Mouse (Mus musculus): Measurements from ENCODE around the gene Dolk. TPM values are rescaled to one million over a fixed set of nuclear protein-coding genes. Genes with fewer than 3 reads are reported as not detected.
A peak's percentile ranks its signal among the peaks of the same experiment; 100 is the strongest.

Dolk gene
- total RNA-seq, 2 experiments from 2014 or later = 25.9 to 28.6 TPM

DNA sequence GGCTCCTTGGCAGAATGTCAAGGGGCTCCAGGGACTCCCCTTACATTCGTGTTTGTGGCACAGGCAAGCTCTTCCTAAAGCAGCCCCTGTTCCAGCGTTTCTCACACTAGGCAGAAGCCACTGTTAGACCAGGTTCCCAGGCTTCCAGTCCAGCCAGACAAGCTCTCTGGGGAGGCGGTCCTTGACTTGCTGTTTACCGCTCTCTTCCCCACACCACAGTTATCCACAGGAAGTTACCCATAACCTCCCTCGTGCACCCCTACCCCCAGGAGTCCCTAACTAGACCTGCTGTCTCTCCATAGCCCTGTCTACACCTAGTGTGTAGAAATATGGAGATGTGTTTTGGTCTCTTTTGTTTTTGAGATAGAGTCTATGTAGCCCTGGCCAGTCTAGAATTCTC lies 32.3 kb downstream of the Dolk start:
- intact Hi-C loops (cut with DNase I) = no loop called here
- DNase-seq = peak in 1 of 2 experiments; percentile 22

DNA sequence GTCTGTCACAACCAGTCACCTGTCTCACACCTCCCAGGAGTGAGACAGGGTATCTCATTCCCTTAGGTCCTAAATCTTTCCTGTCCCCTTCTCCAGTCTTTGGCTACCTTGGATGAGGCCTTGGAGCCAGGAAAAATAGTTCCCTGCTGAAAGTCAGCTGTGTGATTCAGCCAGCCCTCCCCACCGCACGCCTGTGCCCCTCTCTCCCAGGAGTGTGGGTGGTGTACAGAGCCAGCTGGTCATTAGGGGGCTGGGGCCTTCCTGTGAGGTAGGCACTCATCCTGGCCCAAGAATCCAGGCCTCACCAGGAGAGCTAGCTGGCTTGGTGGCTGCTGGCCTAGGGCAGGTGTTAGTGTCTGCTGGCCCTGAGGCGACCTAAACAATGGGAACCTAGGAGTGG lies 33.6 kb downstream of the Dolk start:
- intact Hi-C loops (cut with DNase I) = no loop called here
- DNase-seq = peak in 1 of 2 experiments; percentile 4

DNA sequence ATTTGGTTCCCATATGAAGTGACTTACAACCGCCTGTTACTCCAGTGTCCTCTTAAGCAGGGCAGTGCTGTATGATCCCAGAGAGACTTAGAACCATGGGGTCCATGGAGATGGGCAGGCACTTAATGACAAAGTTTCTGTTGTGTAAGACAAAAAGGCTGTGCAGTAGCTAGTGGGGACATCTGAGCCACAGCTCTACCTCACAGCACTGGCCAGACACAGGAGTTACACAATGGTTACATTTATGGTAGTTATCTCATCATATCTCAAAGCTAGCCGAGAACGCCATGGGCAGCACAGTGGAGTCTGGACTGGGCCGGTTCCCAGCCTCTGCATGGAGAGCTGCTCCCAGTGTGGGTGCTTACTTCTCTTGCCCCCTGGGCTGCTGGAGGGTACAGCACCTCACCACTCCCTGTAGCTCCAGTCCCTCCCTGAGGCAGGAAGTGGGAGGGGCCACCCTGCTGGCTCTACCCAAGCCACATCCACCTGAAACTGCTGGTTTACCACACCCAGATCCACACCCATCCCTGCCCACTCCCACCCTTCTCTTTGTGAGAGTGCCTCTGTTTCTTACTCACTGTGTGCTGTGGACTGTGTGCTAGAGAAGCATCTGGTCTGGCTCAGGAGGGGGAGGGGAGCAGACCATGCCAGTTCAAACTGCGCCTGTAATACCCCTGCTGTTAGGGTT lies 34.6 kb downstream of the Dolk start:
- DNase-seq = peak in 1 of 2 experiments; percentile 45
- intact Hi-C loops (cut with DNase I) = no loop called here

DNA sequence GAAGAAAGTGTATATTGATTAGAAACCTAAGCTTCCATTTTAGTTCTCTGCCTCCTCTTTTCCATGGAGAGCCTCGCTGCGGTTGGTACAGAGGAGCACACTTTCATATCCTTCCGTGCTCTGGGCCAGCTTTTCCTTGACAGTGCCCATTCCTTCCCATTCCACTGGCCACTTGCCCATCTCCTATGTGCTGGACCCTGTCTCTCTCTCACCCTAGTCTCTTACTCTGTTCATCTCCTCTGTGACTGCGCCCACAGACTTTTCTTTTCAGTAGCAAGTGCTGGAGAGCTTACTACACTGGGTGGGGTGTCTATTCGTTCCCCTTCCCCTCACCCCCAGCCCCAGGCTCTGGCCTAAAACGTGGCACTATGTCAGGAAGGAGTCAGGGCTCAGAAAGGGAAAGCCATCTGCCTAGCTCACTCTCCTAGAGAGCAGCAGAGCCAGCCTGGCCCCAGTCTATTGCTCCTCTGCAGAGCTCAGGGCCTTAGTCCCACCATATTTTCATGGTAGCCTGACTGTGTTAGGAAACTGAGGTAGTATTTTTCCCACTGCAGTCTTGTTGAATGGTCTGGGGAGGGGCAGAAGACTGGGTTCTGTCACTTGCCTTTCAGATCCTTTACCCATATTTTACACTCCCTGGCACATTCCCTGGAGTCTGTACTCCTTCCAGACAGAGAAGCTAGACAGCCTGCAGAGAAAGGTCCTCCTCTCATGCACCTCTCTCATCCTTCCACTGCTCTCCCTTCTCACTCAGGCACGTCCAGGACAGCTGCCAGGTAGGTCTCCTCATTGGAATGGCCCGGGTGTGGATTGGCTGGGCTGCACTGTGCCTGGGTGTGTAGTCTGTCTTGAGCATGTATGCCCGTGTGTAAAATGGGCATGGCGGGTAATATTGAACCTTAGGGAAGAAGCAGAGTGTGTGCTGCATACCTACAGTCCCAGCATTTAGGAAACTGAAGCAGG lies 35.7 kb downstream of the Dolk start:
- intact Hi-C loops (cut with DNase I) = no loop called here
- peak in 1 of 2 experiments; percentile 19 for DNase-seq

DNA sequence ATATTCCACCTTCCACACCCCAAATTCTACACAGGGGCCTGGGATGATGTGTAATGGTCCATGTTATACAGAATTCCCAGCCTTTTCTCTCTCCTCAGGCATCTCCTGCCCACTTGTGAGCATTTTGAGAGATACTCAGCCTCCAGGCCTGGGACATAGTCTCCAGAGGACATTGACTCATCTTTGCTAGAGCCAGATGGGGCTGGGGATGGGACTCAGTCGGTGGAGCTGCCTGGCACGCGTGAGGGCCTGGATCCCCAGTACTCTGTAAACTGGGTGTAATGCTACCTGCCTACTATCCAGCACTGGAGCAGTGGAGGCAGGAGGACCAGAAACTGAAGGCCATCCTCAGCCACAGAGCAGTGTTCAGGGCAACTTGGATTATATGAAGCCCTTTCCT lies 37.0 kb downstream of the Dolk start:
- intact Hi-C loops (cut with DNase I) = no loop called here
- DNase-seq = no peak

DNA sequence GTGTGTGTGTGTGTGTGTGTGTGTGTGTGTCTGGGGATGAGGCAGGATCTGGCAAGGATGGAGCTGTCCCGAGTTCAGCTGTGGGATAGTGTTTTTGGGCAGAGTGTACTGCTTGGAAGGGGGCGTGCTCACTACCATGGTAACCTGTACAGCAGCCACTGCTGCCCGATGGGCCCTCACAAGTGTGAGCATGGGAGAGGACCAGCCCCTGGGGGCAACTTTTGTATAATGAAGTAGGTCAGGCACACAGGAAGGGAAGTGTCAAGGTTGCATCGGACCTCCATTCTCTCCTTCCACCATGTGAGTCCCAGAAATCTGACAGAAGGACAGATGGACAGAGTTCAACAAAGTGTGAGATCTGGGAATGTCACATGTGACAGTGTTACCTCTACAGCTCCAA lies 38.5 kb downstream of the Dolk start:
- intact Hi-C loops (cut with DNase I) = no loop called here
- peak in 1 of 2 experiments; percentile 11 for DNase-seq

DNA sequence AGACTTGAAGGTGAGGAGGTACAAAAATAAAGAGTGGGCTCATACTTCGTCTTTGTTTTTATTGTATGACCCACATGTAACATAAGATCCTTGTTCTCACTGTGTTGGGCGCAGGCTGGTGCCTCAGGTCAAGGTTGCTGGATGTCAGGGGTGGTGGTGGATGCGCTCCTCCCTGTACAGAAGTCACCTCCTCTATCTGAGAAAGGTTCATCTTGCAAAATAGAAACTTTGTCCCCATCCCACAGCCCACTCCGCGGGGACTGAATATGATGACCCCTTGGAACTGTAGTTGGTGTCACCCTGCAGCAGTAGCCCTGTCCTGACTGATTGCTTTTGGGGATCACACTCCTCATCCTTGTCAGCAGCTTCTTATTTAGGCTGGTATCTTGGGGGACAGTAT lies 39.1 kb downstream of the Dolk start:
- no peak for DNase-seq
- intact Hi-C loops (cut with DNase I) = no loop called here

DNA sequence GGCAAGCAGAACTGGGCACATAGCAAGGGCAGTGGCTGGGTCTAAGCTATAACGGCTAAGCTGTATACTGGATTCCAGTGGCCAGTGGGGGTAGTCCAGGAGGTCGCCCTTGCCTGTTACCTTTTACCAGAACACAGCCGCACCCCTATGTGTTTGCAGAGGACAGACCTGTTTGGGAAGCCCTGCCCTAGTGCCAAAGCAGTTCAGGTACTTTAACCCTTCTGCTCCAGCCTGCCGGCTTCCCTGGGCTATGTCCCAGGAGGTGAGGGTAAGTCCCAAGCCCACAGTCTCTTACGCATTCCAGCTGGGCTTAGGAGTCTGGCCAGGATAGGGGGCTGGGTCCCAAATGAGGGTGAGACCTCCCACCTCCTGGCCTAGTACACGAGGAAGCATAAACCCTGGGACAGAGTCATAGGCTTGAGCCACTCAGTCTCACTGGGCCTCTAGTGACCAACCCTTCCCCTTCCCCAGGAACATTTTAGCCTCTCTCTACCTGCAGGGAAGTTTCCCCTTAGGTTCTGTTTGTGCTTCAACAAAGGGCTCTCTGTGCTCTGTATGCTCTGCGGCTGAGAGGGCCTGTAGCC lies 41.4 kb downstream of the Dolk start:
- peak in 1 of 2 experiments; percentile 15 for DNase-seq
- intact Hi-C loops (cut with DNase I) = no loop called here

DNA sequence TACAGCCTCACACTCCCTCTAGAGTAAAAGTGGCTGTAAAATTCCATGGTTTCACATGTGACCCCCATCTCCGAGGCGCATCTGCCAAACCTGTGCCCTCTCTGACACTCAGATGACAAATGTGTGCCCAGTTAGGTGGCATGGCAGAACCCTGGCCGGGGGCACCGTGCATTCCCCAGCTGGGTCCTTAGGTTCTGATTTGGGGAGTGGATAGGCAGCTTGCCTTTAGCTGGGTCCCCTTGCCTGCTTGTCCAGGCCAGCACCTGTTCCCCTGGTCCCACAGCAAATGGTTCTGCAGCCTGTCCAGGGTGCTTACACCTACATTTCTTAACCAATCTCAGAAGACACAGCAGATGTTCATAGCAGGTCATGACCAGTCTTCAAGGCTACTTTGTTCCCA lies 42.7 kb downstream of the Dolk start:
- intact Hi-C loops (cut with DNase I) = no loop called here
- DNase-seq = peak in 1 of 2 experiments; percentile 6

DNA sequence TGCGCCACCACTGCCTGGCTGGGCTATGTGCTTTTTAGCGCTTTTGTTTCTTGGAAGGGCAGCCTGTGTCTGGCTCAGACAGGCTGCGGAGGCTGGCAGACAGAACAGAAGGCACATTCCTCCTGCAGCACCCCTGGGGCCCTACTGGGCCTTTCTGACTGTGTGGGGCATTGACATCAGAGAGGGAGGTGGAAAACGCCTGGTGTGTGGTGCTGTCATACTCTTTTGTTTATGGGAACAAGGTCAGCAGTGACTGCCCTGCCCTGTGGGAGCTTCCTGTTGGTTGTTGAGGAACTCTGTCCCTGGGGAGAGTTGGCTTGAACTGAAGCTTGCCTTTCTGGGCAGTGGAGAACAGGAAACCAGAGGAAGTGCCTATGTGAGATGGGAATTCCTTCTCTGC lies 43.6 kb downstream of the Dolk start:
- peak; percentile 84 to 85 for DNase-seq

DNA sequence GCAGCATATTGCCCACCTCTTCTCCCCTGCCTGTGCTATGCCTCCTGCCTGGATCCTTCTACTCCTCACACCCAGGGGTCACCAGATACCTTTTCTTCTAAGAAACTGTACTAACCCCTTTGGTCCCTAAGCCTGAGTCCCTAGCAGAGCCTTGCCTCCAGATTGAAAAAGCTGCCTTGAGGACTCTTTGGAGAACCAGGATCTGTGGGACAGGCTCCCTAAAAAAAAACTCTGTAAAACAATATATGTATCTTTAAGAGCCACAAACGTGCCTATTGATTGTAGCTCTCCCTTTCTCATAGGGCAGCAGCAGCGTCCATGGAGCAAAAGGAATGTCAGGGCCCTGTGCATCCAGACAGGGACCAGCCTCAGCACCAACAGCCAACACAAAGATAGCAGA lies 45.9 kb downstream of the Dolk start, which contains the start of gene Gm28035:
Gm28035 (plus strand) TSS at position 301 of the 400 bp plus-strand sequence.
- no peak for DNase-seq
- intact Hi-C loops (cut with DNase I) = no loop called here

More for the DNA sequence above, 43.6 kb downstream of the Dolk start:
- intact Hi-C loops (cut with DNase I) = loop anchor here (1.0 kb wide), 1 partner anchor 16 kb away; no protein-coding TSS in a partner anchor

DNA sequence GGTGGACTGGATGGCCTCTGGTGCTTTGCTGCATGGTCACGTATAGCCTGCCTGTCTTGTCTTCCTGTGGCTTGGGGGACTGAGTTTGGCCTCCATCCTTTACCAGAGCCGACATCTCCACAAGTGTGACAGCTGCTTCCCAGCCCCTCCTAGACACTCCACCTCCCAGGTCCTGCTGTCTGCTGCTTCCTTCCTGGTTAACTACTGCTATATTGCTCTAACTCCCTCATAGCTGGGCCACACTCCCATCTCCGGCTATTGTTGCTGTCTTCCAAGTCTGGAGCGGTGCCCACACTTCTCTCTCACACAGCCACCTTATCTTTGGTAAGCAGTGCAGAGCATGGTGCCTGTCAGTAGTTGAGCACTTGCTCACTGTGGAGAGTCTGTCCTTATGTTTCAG lies 46.4 kb downstream of the Dolk start:
- intact Hi-C loops (cut with DNase I) = loop anchor here (2.0 kb wide), 1 partner anchor 61 kb away; the partner anchor contains the start of gene Spout1
- DNase-seq = peak; percentile 82 to 85

DNA sequence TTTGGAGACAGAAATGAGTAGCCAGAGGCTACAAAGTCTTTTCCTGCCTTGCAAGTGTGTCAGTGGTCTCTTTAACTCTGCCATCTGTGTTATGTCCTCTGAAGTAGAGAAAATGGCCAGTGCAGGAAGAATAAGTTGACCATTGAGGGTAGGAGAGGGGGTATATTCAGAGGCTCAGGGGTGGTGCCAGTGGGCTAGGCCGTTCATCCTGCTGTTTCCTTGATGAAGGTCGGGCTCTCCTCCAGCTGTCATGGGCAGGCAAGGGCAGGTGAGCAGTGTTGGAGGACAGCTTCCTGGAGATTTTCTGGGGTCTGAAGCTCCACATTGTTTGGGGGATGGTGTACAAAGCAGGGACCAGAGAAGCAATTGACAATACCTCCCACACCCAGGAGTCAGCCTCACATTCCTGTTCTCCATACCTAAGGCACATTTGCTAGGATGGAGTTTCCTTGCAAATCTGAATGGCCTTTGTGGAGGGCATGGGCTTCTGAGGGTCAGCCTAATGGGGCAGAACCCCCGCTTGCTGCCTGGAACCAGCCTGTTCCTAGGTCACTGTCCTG lies 47.1 kb downstream of the Dolk start:
- DNase-seq = no peak
- intact Hi-C loops (cut with DNase I) = loop anchor here (1.0 to 2.0 kb wide), 2 partner anchors 27 to 60 kb away; partner anchors contain the start of genes Phyhd1 and Spout1

DNA sequence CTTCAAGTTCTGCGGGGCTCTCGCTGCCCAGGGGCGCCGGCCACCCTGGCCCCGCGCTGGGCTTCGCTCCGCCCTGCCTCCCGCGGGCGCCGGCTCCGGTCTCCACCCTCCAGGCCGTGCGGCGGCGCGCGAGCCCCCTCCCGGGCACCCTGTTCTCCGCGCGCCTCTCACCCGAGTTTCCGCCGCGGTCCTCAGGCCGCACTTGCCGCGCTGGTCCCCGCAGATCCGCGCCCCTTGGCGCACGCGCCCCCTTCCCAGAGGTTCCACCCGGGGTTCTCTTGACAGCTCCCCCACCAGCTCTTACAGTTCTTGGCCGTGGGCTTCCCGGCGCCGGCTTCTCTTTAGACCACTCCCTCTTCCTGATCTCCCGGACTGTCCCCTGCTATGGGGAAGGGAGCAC lies 48.3 kb downstream of the Dolk start:
- intact Hi-C loops (cut with DNase I) = loop anchor here (1.0 to 2.0 kb wide), 3 partner anchors 28 to 59 kb away; partner anchors contain the start of genes Kyat1, Phyhd1 and Spout1
- peak; percentile 80 to 83 for DNase-seq

DNA sequence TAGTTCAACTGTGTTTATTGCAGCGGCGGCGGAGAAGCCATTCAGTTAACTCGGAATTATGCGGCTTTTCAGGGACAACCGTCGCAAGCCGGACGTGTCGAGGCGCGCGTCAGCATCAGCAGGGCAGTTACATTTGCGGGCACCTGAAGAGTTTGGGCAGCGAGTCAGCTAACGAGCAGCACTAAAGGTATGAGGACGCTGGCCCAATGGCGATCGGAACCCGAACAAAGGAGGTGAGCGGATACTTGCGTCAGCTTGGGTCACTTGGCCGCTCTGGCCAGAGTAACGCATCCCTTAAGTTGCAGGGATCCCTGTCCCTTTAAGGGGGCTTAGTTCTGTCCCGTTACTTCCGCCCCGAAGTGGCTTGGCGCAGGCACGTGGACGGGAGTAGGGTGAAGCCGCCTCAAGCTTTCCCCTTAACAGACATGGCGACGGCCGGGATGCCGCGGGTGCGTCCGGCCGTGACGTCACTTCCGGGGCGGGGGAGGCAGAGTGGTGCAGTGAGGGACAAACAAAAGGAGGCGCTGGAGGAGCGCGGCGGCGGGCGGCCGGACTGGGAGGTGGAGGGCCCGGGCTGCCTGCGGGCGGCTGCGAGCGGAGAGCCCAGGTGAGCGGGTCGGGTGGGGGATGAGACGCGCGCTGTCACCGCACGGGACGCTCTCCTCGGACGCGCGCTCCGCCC lies 48.8 kb downstream of the Dolk start, which contains the start of gene Lrrc8a:
Lrrc8a (plus strand) TSS at position 517 of the 682 bp plus-strand sequence.
- peak; percentile 100 for DNase-seq
- intact Hi-C loops (cut with DNase I) = loop anchor here (1.0 kb wide), 1 partner anchor 32 kb away; the partner anchor contains the start of gene Kyat1

DNA sequence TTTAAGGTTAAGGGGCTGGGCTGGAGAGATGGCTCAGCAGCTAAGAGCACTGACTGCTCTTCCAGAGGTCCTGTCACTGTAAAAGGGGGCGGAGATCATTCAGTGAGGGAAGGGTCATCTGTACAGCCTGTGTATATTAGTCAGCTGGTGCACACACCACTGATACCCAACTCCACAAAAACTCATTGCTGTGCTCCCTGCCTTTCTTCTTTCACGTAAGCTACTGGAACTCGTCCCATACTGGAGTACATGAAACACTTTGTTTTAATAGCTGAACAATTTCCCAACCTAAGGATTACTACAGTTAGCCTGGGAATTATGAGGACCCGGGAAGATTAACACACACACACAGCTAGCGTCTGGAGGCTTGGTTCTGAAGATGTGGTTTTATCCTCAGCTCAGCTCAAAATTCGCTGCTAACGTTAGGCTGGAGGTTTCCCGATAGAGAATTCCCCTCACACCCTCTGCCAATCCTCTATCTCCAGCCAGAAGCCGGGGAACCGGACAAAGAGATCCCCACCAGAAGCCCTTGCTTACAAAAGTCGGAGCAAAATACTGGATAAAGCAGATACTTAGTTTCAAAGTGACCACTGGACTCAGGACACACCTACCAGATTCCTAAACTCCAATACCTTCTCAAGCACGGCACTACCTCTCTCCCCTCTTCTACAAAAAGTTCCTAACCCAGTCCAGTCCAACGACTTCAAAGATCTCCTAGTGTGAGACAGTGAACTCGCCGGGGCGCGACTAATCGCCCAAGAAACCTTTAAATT lies 49.5 kb downstream of the Dolk start:
- intact Hi-C loops (cut with DNase I) = loop anchor here (1.0 kb wide), 1 partner anchor 31 kb away; the partner anchor contains the start of gene Kyat1
- DNase-seq = peak; percentile 48

DNA sequence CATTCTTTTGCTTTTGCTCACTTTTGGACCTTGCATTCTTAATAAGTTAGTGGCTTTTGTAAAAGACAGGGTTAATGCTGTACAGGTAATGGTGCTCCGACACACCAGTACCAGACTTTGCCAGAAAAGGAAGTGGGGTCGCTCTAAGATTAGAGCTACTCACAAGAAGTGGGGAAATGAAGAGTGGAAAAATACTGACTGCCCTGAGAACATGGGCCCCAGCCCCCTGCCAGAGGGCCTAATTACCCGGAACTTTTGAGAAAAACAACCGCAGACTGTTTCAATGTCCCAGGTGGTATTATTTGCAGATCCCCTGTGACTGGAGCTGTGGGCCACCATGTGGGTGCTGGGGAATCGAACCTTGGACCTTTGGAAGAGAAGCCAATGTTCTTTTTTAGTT lies 50.5 kb downstream of the Dolk start:
- no peak for DNase-seq
- intact Hi-C loops (cut with DNase I) = no loop called here

Measured in heart, postnatal 10 days (tissue).